Mouse (Mus musculus) heart, embryonic 10.5 days (tissue): Measurements from ENCODE around the gene Prokr2. TPM values are rescaled to one million over a fixed set of nuclear protein-coding genes. Genes with fewer than 3 reads are reported as not detected.

ENCODE experiments used
- DNase-seq: peaks from one replicate; pipeline ENCODE4 v3.0.0-alpha.2; 2017; ENCODE audit warnings: low spot score
- H3K27ac ChIP-seq: fragments of 300-500 bp; sonication (generic); 2 replicates; pipeline ENCODE4 v1.5.1; 2016; ENCODE audit warnings: mild to moderate bottlenecking
- H3K27me3 ChIP-seq: fragments of 300-500 bp; sonication (generic); 2 replicates; pipeline ENCODE4 v1.6.1; 2016; ENCODE audit warnings: mild to moderate bottlenecking; ENCODE audit not compliant: poor library complexity, insufficient read depth, severe bottlenecking
- H3K36me3 ChIP-seq: fragments of 300-500 bp; sonication (generic); 2 replicates; pipeline ENCODE4 v1.6.1; 2016; ENCODE audit warnings: mild to moderate bottlenecking, moderate library complexity
- H3K4me1 ChIP-seq: fragments of 300-500 bp; sonication (generic); 2 replicates; pipeline ENCODE4 v1.6.1; 2016; ENCODE audit warnings: mild to moderate bottlenecking
- H3K4me3 ChIP-seq: fragments of 300-500 bp; sonication (generic); 2 replicates; pipeline ENCODE4 v1.5.1; 2016; ENCODE audit warnings: mild to moderate bottlenecking, moderate library complexity
- H3K9me3 ChIP-seq: fragments of 300-500 bp; sonication (generic); 2 replicates; pipeline ENCODE4 v1.6.1; 2016; ENCODE audit warnings: mild to moderate bottlenecking, moderate library complexity
- WGBS: fragments of 180-500 bp; shearing (Covaris S2); methylation state at CpG from one replicate; pipeline ENCODE4 v1.1.7; 2016; 5-methylcytosine and 5-hydroxymethylcytosine counted together
- polyA plus RNA-seq: library from polyadenylated mRNA; unstranded; fragments of >200 nt; fragmentation: Nextera tagmentation; extraction: Ambion mirVana; gene quantifications from 2 replicates; pipeline ENCODE4 v1.2.1, GENCODE M21; 2016

Gene Prokr2
- polyA plus RNA-seq, 1 experiment from 2014 or later, result 2.3 TPM

DNA sequence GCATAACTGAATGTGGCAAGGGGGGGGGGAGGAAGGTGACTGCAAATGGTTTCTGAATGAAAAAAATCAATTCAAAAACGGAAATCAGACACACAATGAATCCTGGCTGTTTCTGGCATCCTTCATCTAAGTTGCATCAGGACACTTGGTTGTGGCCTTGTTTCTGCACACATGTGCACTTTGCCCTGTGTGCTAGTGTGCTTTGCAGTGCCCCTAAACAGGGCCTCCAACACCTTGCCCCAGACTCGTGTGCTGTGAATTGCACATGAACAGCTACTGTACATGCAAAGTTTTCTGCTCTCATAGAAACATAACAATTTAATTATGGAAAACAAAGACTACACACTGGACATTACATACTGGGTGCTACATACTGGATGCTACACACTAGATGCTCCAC, 2.9 kb downstream of the Prokr2 start:
- WGBS, result 70% methylated on average over 2 of the region's 2 CpGs
- Histone ChIP-seq H3K4me1 (peaks cover 15% of the 10 kb centered on the region), H3K27me3 (peaks cover 61% of the 10 kb centered on the region), H3K27ac (no peak overlapping the region), H3K36me3 (no peaks in the 10 kb centered on the region), H3K4me3 (no peak overlapping the region), H3K9me3 (no peaks in the 10 kb centered on the region)
- DNase-seq, result no peak

DNA sequence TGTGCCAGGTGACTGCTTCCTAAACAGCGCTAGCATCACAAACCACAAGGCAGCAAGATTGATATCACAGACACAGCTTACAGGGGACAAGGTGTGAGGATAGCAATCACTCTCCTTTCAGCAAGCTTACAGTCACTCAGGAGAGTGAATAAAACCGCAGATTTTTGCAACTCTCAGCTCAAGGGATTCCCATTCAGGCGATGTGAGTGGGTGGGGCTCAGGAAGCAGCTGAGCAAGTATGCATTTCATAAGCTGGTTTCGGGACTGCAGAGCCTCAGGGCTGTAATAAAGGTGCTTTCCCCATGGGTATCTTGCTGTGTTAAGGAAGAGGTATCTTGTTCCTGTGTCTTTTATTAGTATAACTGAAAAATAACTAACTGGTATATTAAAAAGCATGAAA, 5.6 kb downstream of the Prokr2 start:
- Histone ChIP-seq H3K9me3 (no peaks in the 10 kb centered on the region), H3K27me3 (peaks cover 36% of the 10 kb centered on the region), H3K4me1 (peaks cover 7% of the 10 kb centered on the region; the same call in 1 of the 2 replicates), H3K4me3 (no peak overlapping the region), H3K36me3 (no peaks in the 10 kb centered on the region), H3K27ac (no peak overlapping the region)
- no peak for DNase-seq
- WGBS, result 63% methylated on average over 4 of the region's 4 CpGs

DNA sequence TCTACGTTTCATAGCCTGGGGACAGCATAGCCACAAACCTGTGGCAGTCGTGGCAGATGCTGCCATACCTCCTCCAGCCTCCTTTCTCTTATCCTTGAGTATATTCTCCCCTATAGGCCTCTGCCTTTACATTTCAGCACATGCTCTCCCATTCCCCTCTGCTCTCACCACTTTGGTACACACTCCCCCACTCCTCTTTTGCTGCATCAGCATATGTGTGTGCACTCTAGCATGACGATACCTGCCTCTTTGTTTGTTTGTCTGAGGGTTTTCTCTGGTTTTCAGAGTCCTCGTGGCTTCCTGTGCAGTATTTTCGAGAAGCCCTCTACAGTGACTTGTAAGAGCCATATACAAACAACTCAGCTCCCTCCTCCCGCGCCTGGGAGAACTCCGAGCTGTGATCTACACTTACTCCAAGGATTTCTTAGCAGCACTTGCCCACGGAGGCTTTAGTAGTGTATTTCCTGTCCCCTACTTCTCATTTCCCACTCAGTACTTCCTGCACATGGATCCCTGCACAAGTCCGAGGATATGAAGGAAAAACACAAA, 6.6 kb downstream of the Prokr2 start:
- H3K9me3 ChIP-seq, result no peaks in the 10 kb centered on the region
- 62% methylated on average over 10 of the region's 10 CpGs for WGBS
- no peaks in the 10 kb centered on the region for H3K4me1 ChIP-seq
- no peaks in the 10 kb centered on the region for H3K36me3 ChIP-seq
- no peak overlapping the region for H3K27ac ChIP-seq
- peaks cover 27% of the 10 kb centered on the region for H3K27me3 ChIP-seq
- DNase-seq, result no peak
- no peak overlapping the region for H3K4me3 ChIP-seq

DNA sequence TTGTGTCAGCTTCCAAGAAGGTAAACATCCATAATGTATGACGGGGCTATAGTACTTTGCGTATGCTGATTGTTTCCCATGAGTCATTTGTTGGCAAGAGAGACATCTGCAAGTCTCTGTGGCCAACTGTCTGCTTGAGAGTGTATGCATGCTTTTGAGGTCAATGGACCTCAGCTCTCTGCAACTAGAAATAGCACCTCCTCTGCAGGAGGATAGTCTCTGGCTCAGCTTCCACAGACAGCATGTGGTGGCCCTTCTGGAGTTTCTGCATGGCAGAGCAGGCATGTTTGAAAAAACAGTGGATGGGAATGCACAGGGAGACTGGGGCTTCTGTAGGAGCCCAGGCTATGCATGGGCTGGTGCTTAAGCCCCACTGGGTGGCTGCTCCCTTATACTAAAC, 7.8 kb downstream of the Prokr2 start:
- 86% methylated on average over 2 of the region's 2 CpGs for WGBS
- Histone ChIP-seq H3K27ac (no peak overlapping the region), H3K27me3 (peaks cover 18% of the 10 kb centered on the region; the same call in 1 of the 2 replicates), H3K9me3 (no peaks in the 10 kb centered on the region), H3K4me3 (no peak overlapping the region), H3K4me1 (no peaks in the 10 kb centered on the region), H3K36me3 (no peaks in the 10 kb centered on the region)
- no peak for DNase-seq

DNA sequence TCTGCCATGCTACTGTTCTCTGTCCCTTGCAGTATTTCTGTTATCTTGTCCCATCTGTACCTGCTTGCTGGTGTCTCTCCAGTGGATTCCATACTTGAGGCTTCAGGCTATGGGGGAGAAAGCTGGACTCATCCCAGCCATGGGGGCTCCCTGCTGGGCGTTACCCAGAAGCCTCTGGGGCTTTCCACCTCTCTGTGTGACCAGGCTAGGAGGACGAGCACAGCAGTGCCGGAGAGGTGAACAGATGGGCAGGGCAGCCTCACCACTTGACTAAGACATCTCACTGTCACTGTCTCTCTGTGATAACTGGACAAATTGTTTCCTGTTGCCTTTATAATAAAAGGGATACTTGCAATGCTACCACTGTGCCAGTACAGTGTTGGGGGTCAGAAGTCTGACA, 9.5 kb downstream of the Prokr2 start:
- H3K27me3 ChIP-seq, result 0 out of 2 replicates have a peak, but pooled peaks cover 3% of the 10 kb centered on the region
- no peaks in the 10 kb centered on the region for H3K4me1 ChIP-seq
- 58% methylated on average over 3 of the region's 3 CpGs for WGBS
- H3K36me3 ChIP-seq, result no peaks in the 10 kb centered on the region
- H3K4me3 ChIP-seq, result no peak overlapping the region
- H3K27ac ChIP-seq, result no peak overlapping the region
- no peak for DNase-seq
- H3K9me3 ChIP-seq, result no peaks in the 10 kb centered on the region

DNA sequence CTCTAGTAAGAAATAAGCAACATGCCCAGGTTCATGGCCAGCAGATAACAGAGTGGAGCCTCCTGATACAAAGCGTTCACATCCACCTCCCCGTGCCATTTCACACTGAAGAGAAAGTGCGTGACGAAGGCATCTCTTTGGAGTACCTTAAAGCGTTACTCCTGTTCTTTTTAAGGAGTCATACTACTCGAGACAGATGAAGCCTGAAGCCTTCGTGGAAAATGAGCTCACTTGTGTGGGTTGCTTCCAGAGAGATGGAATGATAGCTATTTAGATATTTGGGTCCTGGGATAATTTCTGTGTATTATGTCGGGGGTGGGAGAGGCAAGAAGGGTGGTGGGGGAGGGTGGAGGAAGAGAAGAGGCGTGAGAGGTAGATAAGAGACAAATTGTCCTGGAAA, 10.1 kb downstream of the Prokr2 start:
- H3K27ac ChIP-seq, result no peak overlapping the region
- H3K4me1 ChIP-seq, result no peaks in the 10 kb centered on the region
- DNase-seq, result no peak
- 0 out of 2 replicates have a peak, but pooled peaks cover 3% of the 10 kb centered on the region for H3K27me3 ChIP-seq
- H3K36me3 ChIP-seq, result no peaks in the 10 kb centered on the region
- WGBS, result 75% methylated on average over 9 of the region's 9 CpGs
- no peaks in the 10 kb centered on the region for H3K9me3 ChIP-seq
- H3K4me3 ChIP-seq, result no peak overlapping the region

DNA sequence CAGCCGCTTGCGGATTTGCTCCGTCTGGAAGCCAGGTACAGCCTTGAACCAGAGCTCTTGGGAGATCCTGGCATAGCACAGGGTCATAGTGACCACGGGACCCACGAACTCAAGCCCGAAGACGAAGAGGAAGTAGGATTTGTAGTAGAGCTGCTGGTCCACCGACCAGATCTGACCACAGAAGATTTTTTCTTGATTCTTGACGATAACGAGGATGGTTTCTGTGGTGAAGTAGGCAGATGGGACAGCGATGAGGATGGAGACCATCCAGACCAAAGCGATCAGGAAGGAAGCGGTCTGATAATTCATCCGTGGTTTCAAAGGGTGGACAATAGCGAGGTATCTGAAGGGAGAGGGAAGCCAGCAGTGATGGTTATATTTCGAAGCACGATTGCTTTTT, 11.5 kb downstream of the Prokr2 start:
- 85% methylated on average over 17 of the region's 17 CpGs for WGBS
- Histone ChIP-seq H3K4me3 (no peak overlapping the region), H3K27ac (no peak overlapping the region), H3K36me3 (no peaks in the 10 kb centered on the region), H3K9me3 (no peaks in the 10 kb centered on the region), H3K4me1 (no peaks in the 10 kb centered on the region), H3K27me3 (0 out of 2 replicates have a peak, but pooled peaks cover 3% of the 10 kb centered on the region)
- DNase-seq, result no peak

DNA sequence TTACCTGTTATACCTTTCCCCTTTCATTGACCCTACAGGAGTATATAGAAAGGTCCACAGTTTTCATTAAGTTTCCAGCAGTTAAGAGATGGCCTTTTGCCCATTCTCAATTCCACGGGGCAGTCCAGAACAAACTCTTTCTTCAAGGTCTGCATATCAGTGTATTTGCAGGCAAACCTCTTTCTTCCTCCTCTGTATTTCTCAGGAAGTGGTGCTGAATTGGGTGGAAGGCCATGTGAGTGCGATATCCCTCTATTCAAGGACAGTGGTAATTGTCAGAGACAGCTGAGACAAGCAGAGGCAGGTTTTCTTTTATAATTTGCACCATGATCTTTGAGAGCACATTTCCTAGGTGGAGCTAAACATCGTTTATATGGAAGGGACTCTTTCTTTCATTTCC, 16.8 kb downstream of the Prokr2 start:
- Histone ChIP-seq H3K27ac (no peak overlapping the region), H3K4me1 (no peaks in the 10 kb centered on the region), H3K4me3 (no peak overlapping the region), H3K27me3 (0 out of 2 replicates have a peak, but pooled peaks cover under 1% of the 10 kb centered on the region), H3K36me3 (no peaks in the 10 kb centered on the region), H3K9me3 (no peaks in the 10 kb centered on the region)
- DNase-seq, result no peak
- WGBS, result 61% methylated on average over 3 of the region's 3 CpGs

DNA sequence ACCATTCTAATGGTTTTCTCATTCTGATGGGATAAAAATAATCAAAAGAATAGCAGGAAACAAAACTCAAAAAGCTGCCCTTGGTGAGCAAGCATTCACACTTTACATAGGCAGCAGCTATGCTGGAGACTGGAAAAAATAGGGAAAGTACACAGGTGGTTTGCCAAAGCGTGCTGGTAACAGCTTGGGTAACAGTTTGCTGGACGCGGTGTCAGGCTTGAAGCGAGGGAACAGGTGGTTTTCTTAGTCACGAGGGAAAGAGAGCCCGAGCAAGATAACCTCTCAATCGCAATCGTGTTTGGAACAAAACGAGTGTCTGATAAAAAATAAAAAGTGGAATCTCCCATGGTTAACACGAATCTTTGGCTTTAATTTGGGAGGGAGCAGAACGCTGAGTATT, 41.4 kb downstream of the Prokr2 start:
- 88% methylated on average over 11 of the region's 11 CpGs for WGBS
- no peaks in the 10 kb centered on the region for H3K36me3 ChIP-seq
- H3K4me3 ChIP-seq, result no peak overlapping the region
- DNase-seq, result no peak
- H3K27ac ChIP-seq, result no peak overlapping the region
- H3K27me3 ChIP-seq, result no peaks in the 10 kb centered on the region; the same call in 1 of the 2 replicates
- H3K4me1 ChIP-seq, result no peaks in the 10 kb centered on the region
- H3K9me3 ChIP-seq, result no peaks in the 10 kb centered on the region

DNA sequence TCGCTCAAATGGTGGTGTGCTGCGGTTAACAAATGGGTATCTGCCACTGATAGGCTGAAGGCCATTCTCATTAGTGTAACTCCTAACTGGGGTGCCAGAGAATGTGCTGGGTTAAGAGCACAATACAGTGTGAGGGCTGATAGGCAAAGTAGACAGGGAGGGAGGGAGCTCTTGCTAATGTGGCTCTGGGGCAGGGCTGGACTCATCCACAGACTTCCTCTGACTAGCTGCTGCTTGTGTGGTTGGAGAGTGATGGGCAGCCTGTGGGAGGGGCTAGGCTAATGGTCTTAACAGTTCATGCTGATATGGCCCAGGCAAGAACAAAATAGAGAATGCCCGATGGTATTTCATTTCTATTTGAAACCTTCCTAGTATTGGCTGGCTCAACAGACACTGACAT, 44.0 kb downstream of the Prokr2 start:
- Histone ChIP-seq H3K9me3 (no peaks in the 10 kb centered on the region), H3K4me3 (no peak overlapping the region), H3K36me3 (no peaks in the 10 kb centered on the region), H3K4me1 (0 out of 2 replicates have a peak, but pooled peaks cover 4% of the 10 kb centered on the region), H3K27me3 (no peaks in the 10 kb centered on the region), H3K27ac (no peak overlapping the region)
- 74% methylated on average over 3 of the region's 3 CpGs for WGBS
- DNase-seq, result no peak

DNA sequence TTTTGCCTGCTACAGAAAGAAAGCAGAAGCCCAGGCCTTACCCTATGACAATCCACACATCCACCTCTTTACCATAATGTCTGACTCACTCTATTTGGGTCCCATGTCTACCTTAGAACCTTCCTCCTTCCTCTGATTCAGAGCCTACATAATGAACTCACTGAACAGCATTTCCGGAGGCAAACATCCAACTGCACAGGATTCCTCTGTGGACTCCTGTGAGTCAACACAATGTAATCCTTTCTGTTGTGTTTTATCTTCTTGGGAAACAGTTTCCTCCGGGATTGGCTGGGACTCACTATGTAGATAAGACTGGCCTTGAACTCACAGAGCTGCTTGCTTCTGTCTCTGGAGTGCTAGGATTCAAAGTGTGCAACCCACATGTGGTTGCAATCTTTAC, 44.9 kb downstream of the Prokr2 start:
- Histone ChIP-seq H3K9me3 (no peaks in the 10 kb centered on the region), H3K36me3 (no peaks in the 10 kb centered on the region), H3K4me3 (no peak overlapping the region), H3K4me1 (0 out of 2 replicates have a peak, but pooled peaks cover 4% of the 10 kb centered on the region), H3K27me3 (no peaks in the 10 kb centered on the region), H3K27ac (no peak overlapping the region)
- WGBS, result 33% methylated on average over 2 of the region's 2 CpGs
- DNase-seq, result no peak

DNA sequence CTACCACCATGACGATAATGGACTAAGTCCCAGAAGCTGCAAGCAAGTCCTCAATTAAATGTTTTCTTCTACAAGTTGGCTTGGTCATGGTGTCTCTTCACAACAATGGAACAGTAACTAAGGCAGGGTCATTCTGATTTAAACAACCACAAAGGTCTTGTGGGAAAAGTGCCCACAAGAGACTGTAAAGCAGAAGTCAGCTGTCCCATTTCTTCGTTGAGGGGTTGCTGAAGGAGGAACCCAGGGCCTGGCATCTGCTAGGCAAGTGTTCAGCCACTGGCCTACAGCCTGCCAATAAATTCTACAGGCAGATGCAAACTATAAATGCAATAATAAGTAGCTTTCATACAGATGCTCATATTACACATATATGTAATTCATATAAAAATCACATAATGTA, 48.0 kb downstream of the Prokr2 start:
- Histone ChIP-seq H3K4me3 (no peak overlapping the region), H3K27ac (no peak overlapping the region), H3K9me3 (no peaks in the 10 kb centered on the region), H3K4me1 (0 out of 2 replicates have a peak, but pooled peaks cover 4% of the 10 kb centered on the region), H3K27me3 (no peaks in the 10 kb centered on the region), H3K36me3 (no peaks in the 10 kb centered on the region)
- 86% methylated on average over 2 of the region's 2 CpGs for WGBS
- no peak for DNase-seq

DNA sequence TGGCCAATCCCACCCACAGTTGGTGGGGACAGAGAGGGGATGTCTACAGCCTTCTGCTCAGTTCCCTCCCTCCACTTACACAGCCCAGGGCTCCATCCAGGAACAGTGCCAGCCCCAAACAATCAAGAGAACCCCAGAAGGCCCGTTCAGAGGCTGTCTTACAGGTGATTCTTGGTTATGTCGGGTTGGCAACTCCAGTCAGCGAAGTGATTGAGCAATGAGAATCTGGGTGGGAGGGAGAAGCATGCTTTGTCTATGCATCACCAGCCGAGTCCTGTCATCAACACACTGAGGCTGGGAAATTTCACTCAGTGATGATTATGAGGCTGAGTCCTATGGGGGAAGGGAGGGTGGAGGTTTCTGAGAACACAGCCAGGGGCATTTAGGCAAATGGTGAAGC, 61.7 kb downstream of the Prokr2 start:
- WGBS, result 50% methylated on average over 4 of the region's 4 CpGs
- Histone ChIP-seq H3K9me3 (no peaks in the 10 kb centered on the region), H3K27ac (no peak overlapping the region), H3K27me3 (no peaks in the 10 kb centered on the region), H3K4me1 (no peaks in the 10 kb centered on the region), H3K36me3 (no peaks in the 10 kb centered on the region), H3K4me3 (no peak overlapping the region)
- no peak for DNase-seq

DNA sequence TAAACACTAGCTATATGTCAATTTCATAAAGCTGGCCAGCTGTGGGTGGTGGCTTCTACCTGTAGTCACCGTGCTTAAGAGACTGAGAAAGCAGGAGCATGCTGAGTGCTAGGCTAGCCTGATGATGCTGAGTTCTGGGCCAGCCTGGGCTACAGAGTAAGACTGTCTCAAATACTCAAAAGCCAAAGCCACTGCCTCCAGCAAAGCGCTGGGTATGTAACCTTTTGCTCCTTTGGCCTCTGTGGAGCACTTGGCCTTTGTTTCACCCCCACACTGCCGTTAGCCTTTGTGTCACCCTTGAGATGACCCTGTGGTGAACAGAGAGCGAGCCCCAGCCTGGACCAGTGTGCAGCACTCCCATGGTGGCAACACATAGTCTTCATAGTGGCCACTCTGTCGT, 64.7 kb downstream of the Prokr2 start:
- 74% methylated on average over 5 of the region's 5 CpGs for WGBS
- Histone ChIP-seq H3K27ac (no peak overlapping the region), H3K4me3 (no peak overlapping the region), H3K27me3 (no peaks in the 10 kb centered on the region), H3K9me3 (no peaks in the 10 kb centered on the region), H3K36me3 (no peaks in the 10 kb centered on the region), H3K4me1 (no peaks in the 10 kb centered on the region)
- no peak for DNase-seq
